Mouse (Mus musculus): ENCODE measurements at regions not wholly inside any gene's neighbourhood (a gene's known extent, or its start where the extent isn't known, plus 50 kb on each side); places are given as distances from the start of the nearest gene placed in this dataset.

DNA sequence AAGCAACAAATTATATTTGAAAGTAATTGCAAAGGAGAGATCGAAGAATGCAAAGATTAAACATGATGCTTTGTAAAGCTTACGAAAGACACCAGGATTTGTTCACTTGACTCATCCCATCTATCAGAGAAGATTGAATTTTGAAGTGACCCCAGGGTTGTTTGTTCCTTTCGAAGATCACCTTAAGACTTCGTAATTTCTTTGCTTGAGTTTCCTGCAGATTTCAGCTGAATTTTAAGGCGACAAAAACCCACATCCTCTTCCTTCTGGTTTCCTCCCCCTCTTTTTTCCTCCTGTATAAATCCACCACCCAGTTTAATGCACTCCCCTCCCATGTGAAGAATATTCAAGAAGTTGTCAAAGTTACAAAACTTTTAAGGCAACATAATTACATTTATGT is 747.7 kb upstream of the A1bg start:
- Histone ChIP-seq H3K27me3 (replicated peaks) (no peaks in the 10 kb centered on the region), H3K36me3 (no peaks in the 10 kb centered on the region), H3K4me1 (no peaks in the 10 kb centered on the region), H3K9me3 (no peaks in the 10 kb centered on the region), H3K4me2 (no peak overlapping the region), H3K4me3 (no peak overlapping the region), H3K9ac (no peak overlapping the region), H3K27ac (replicated peaks) (no peak overlapping the region)
- 72% methylated on average over 5 of the region's 5 CpGs for WGBS
- ATAC-seq (ENCODE audit: extremely low read depth, insufficient number of reproducible peaks, low FRiP score, low TSS enrichment), result no peak

GRCm38 (mm10) chr15:61660581-61660980 is 737.8 kb upstream of the A1bg start:
- Histone ChIP-seq H3K4me2 (no peak overlapping the region), H3K36me3 (no peaks in the 10 kb centered on the region), H3K9ac (no peak overlapping the region), H3K9me3 (no peaks in the 10 kb centered on the region), H3K27ac (replicated peaks) (no peak overlapping the region), H3K27me3 (replicated peaks) (no peaks in the 10 kb centered on the region), H3K4me3 (no peak overlapping the region), H3K4me1 (no peaks in the 10 kb centered on the region)
- 64% methylated on average over 3 of the region's 3 CpGs for WGBS
- ATAC-seq (ENCODE audit: extremely low read depth, insufficient number of reproducible peaks, low FRiP score, low TSS enrichment), result no peak

DNA sequence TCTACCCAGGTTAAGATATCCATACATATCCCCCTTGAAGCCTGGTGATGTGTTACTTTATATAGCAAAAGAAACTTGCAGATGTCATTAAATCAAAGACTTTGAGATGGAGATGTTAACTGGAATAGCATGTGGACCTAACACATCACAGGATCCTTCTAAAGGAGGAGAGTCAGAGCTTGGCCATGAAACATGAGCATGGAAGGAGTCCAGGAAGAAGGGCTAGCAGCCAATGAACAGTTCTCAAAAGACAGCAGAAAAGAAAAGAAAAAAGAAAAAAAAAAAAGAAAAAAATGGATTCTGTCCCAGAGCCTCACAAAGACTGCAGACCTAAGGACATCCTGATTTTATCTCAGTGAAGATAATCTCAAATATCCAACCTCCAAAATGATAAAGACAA is 734.1 kb upstream of the A1bg start:
- Histone ChIP-seq H3K27ac (replicated peaks) (no peak overlapping the region), H3K36me3 (no peaks in the 10 kb centered on the region), H3K9me3 (no peaks in the 10 kb centered on the region), H3K4me1 (no peaks in the 10 kb centered on the region), H3K9ac (no peak overlapping the region), H3K4me2 (no peak overlapping the region), H3K27me3 (replicated peaks) (no peaks in the 10 kb centered on the region), H3K4me3 (no peak overlapping the region)
- no peak for ATAC-seq (ENCODE audit: extremely low read depth, insufficient number of reproducible peaks, low FRiP score, low TSS enrichment)

DNA sequence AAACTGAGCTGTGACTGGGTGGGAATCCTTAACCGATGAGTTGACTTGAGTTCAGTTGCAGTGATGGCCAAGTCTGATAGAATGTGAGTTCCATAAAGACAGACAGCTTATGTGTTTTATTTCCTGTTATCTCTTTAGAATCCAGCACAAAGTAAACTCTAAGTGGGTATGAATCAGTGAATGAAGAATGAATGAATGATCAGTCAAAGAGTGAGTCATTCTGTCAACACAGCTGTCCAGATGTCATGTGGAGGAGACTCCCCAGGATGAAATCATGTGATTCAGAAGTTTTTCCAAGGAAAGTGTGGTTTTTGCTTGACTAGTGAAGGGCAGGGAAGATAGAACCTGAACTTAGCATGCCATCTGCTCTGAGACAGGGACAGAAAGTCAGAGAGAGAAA is 732.0 kb upstream of the A1bg start:
- no peak overlapping the region for H3K4me3 ChIP-seq
- no peak for ATAC-seq (ENCODE audit: extremely low read depth, insufficient number of reproducible peaks, low FRiP score, low TSS enrichment)
- no peaks in the 10 kb centered on the region for H3K4me1 ChIP-seq
- H3K27me3 ChIP-seq (replicated peaks), result no peaks in the 10 kb centered on the region
- H3K27ac ChIP-seq (replicated peaks), result no peak overlapping the region
- no peak overlapping the region for H3K9ac ChIP-seq
- no peaks in the 10 kb centered on the region for H3K36me3 ChIP-seq
- no peak overlapping the region for H3K4me2 ChIP-seq
- H3K9me3 ChIP-seq, result no peaks in the 10 kb centered on the region
- 85% methylated on average over 1 of the region's 1 CpGs for WGBS

DNA sequence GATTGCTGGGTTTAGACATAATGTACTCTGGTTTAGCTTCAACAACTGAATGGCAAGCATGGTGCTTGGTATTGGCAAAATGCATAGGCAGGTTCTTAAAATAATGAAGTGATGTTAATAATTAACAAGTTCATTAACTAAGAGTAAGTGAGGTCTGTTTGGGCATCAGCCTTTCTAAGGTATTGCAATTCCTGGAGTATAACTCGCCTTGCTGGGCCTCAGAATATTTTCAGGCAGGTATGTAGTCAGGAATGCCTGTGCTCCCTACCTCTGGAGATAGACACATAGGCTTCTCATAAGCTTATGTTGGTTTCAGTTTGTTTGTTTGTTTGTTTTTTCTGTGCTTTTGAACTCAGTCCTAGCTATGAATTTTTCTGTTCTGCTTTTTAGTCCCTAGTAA is 731.0 kb upstream of the A1bg start:
- H3K4me3 ChIP-seq, result no peak overlapping the region
- no peak overlapping the region for H3K27ac ChIP-seq (replicated peaks)
- H3K4me2 ChIP-seq, result no peak overlapping the region
- H3K9ac ChIP-seq, result no peak overlapping the region
- H3K9me3 ChIP-seq, result no peaks in the 10 kb centered on the region
- no peaks in the 10 kb centered on the region for H3K36me3 ChIP-seq
- no peak for ATAC-seq (ENCODE audit: extremely low read depth, insufficient number of reproducible peaks, low FRiP score, low TSS enrichment)
- WGBS, result 83% methylated on average over 1 of the region's 1 CpGs
- no peaks in the 10 kb centered on the region for H3K4me1 ChIP-seq
- no peaks in the 10 kb centered on the region for H3K27me3 ChIP-seq (replicated peaks)

GRCm38 (mm10) chr15:61618638-61619500 is 696.1 kb upstream of the A1bg start:
- no peaks in the 10 kb centered on the region for H3K36me3 ChIP-seq
- no peak for ATAC-seq (ENCODE audit: extremely low read depth, insufficient number of reproducible peaks, low FRiP score, low TSS enrichment)
- no peak overlapping the region for H3K9ac ChIP-seq
- no peak overlapping the region for H3K27ac ChIP-seq (replicated peaks)
- H3K27me3 ChIP-seq (replicated peaks), result no peaks in the 10 kb centered on the region
- no peak overlapping the region for H3K4me2 ChIP-seq
- WGBS, result 65% methylated on average over 8 of the region's 8 CpGs
- no peaks in the 10 kb centered on the region for H3K4me1 ChIP-seq
- H3K4me3 ChIP-seq, result no peak overlapping the region
- no peaks in the 10 kb centered on the region for H3K9me3 ChIP-seq

GRCm38 (mm10) chr15:61610662-61611061 is 687.9 kb upstream of the A1bg start:
- Histone ChIP-seq H3K4me1 (peaks cover 13% of the 10 kb centered on the region), H3K27me3 (replicated peaks) (no peaks in the 10 kb centered on the region), H3K9ac (no peak overlapping the region), H3K9me3 (no peaks in the 10 kb centered on the region), H3K36me3 (no peaks in the 10 kb centered on the region), H3K27ac (replicated peaks) (no peak overlapping the region), H3K4me3 (no peak overlapping the region), H3K4me2 (no peak overlapping the region)
- no peak for ATAC-seq (ENCODE audit: extremely low read depth, insufficient number of reproducible peaks, low FRiP score, low TSS enrichment)
- 81% methylated on average over 3 of the region's 3 CpGs for WGBS

DNA sequence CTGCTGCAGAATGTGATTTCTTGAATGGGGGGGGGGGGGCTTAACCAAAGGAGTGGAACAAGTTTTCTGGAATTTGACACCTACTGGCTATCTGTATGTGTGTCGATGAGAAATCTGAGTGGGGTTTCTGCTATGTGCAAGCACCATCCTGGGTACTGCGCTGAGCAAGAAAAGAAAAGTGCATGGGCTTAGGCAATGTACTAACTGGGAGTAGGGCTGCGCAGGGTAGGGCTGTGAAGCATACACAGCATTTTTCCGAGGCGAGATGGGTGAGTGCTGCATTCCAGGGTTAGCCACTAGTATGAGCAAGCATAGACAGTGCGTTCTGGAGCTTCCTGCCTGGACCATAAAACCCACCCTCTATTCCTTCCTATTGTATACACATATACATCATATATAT is 686.8 kb upstream of the A1bg start:
- peaks cover 13% of the 10 kb centered on the region for H3K4me1 ChIP-seq
- WGBS, result 52% methylated on average over 6 of the region's 6 CpGs
- no peak overlapping the region for H3K9ac ChIP-seq
- no peaks in the 10 kb centered on the region for H3K9me3 ChIP-seq
- H3K27ac ChIP-seq (replicated peaks), result no peak overlapping the region
- H3K36me3 ChIP-seq, result no peaks in the 10 kb centered on the region
- H3K4me2 ChIP-seq, result no peak overlapping the region
- no peaks in the 10 kb centered on the region for H3K27me3 ChIP-seq (replicated peaks)
- no peak for ATAC-seq (ENCODE audit: extremely low read depth, insufficient number of reproducible peaks, low FRiP score, low TSS enrichment)
- no peak overlapping the region for H3K4me3 ChIP-seq

DNA sequence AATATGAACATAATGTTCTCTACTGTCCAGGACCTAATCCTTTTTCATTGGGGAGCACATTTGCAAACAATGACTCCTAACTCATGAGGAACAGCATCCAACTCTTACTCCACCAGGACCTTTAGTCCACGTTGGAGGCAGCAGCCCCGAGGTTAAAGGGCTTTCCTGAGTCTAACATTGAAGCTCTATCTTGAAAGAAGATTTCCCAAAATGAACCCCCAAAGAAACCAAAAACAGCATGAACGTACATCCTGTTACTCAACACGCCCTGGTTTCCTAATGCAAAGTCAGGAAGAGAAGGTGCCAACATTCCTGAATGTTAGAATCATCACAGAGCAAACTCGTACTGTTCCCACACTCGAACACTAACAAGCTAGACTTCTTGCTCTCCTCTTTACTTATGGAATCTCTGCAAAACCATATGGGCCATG is 685.5 kb upstream of the A1bg start:
- no peak for ATAC-seq (ENCODE audit: extremely low read depth, insufficient number of reproducible peaks, low FRiP score, low TSS enrichment)
- Histone ChIP-seq H3K9ac (no peak overlapping the region), H3K9me3 (no peaks in the 10 kb centered on the region), H3K4me2 (no peak overlapping the region), H3K4me1 (peaks cover 13% of the 10 kb centered on the region), H3K27me3 (replicated peaks) (no peaks in the 10 kb centered on the region), H3K36me3 (no peaks in the 10 kb centered on the region), H3K4me3 (no peak overlapping the region), H3K27ac (replicated peaks) (no peak overlapping the region)
- 33% methylated on average over 6 of the region's 6 CpGs for WGBS

GRCm38 (mm10) chr15:61599734-61600133 is 676.9 kb upstream of the A1bg start:
- ATAC-seq (ENCODE audit: extremely low read depth, insufficient number of reproducible peaks, low FRiP score, low TSS enrichment), result no peak
- WGBS, result 19% methylated on average over 6 of the region's 6 CpGs
- Histone ChIP-seq H3K4me2 (peak overlapping the region; percentile 54), H3K27ac (replicated peaks) (peak overlapping the region; percentile 45; the same call in 1 of the 2 replicates), H3K4me3 (peak overlapping the region; percentile 28), H3K36me3 (no peaks in the 10 kb centered on the region), H3K4me1 (peaks cover 18% of the 10 kb centered on the region), H3K27me3 (replicated peaks) (no peaks in the 10 kb centered on the region), H3K9me3 (no peaks in the 10 kb centered on the region), H3K9ac (no peak overlapping the region)

- H3K36me3 ChIP-seq, result no peaks in the 10 kb centered on the region
- H3K27ac ChIP-seq (replicated peaks), result no peak overlapping the region
- no peaks in the 10 kb centered on the region for H3K27me3 ChIP-seq (replicated peaks)
- no peaks in the 10 kb centered on the region for H3K9me3 ChIP-seq
- ATAC-seq (ENCODE audit: extremely low read depth, insufficient number of reproducible peaks, low FRiP score, low TSS enrichment), result no peak
- no peak overlapping the region for H3K9ac ChIP-seq
- H3K4me3 ChIP-seq, result no peak overlapping the region
- peaks cover 18% of the 10 kb centered on the region for H3K4me1 ChIP-seq
- WGBS, result 69% methylated on average over 4 of the region's 4 CpGs
- H3K4me2 ChIP-seq, result no peak overlapping the region
These were observed 673.5 kb upstream of the A1bg start for GRCm38 (mm10) chr15:61596318-61596717.

DNA sequence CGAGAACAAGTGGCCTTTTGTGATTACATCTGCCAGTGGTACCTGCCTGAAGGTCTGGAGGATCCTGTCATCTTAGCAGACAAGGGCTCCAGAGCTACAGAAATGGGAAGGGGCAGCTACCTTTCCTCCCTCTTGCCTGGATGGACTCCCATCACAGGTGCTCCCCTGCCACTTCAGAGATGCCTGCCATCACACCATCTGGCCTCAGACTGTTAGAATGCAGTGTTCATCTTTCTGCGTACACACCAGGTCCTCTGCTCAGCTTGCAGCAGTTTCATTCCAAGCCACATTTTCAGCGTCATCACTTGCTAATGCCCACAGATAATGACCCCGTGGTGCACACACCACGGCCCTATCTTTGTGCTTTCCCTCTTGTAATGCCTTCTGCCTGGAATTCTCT is 666.1 kb upstream of the A1bg start:
- WGBS, result 53% methylated on average over 5 of the region's 5 CpGs
- Histone ChIP-seq H3K4me1 (no peaks in the 10 kb centered on the region), H3K4me2 (no peak overlapping the region), H3K9me3 (no peaks in the 10 kb centered on the region), H3K9ac (no peak overlapping the region), H3K27me3 (replicated peaks) (no peaks in the 10 kb centered on the region), H3K36me3 (no peaks in the 10 kb centered on the region), H3K4me3 (no peak overlapping the region), H3K27ac (replicated peaks) (no peak overlapping the region)
- ATAC-seq (ENCODE audit: extremely low read depth, insufficient number of reproducible peaks, low FRiP score, low TSS enrichment), result no peak

Data from heart, embryonic 13.5 days (tissue).